Mouse (Mus musculus) intestine, embryonic 14.5 days (tissue): ENCODE results near the gene Olfr1402. TPM values are rescaled to one million over a fixed set of nuclear protein-coding genes. Genes with fewer than 3 reads are reported as not detected.

Experiments
- polyA plus RNA-seq: library from polyadenylated mRNA; unstranded; fragments of >200 nt; fragmentation: Nextera tagmentation; extraction: Ambion mirVana; gene quantifications from 2 replicates; pipeline ENCODE4 v1.2.1, GENCODE M21; 2014

The Olfr1402 gene
- polyA plus RNA-seq, 1 experiment from 2014 or later = not detected

Other genes starting within 250 kb of the Olfr1402 start
- 49.1 and 50.3 TPM in 2 replicates for gene Bcl9, start 124.1 kb downstream of the Olfr1402 start, polyA plus RNA-seq
- 20.2 and 21.8 TPM in 2 replicates for gene Chd1l, start 188.2 kb upstream of the Olfr1402 start, polyA plus RNA-seq
- gene Fmo5, start 206.8 kb upstream of the Olfr1402 start, polyA plus RNA-seq = 13.1 and 13.6 TPM in 2 replicates
- gene Prkab2, start 236.2 kb upstream of the Olfr1402 start, polyA plus RNA-seq = 7.6 and 8.1 TPM in 2 replicates